Mouse (Mus musculus) gastrocnemius, adult 18-20 months (tissue): Measurements from ENCODE around the gene Dcst1. TPM values are rescaled to one million over a fixed set of nuclear protein-coding genes. Genes with fewer than 3 reads are reported as not detected.

ENCODE experiments used
- DNase-seq: peaks from one replicate; pipeline ENCODE4 v3.0.0; 2021; ENCODE audit warnings: low spot score
- total RNA-seq, 2 experiments: library from RNA; stranded (reverse); gene quantifications; 2 replicates each; pipeline ENCODE4 v1.2.3; 2021

The Dcst1 gene
- total RNA-seq, 2 experiments from 2014 or later, result not detected

DNA sequence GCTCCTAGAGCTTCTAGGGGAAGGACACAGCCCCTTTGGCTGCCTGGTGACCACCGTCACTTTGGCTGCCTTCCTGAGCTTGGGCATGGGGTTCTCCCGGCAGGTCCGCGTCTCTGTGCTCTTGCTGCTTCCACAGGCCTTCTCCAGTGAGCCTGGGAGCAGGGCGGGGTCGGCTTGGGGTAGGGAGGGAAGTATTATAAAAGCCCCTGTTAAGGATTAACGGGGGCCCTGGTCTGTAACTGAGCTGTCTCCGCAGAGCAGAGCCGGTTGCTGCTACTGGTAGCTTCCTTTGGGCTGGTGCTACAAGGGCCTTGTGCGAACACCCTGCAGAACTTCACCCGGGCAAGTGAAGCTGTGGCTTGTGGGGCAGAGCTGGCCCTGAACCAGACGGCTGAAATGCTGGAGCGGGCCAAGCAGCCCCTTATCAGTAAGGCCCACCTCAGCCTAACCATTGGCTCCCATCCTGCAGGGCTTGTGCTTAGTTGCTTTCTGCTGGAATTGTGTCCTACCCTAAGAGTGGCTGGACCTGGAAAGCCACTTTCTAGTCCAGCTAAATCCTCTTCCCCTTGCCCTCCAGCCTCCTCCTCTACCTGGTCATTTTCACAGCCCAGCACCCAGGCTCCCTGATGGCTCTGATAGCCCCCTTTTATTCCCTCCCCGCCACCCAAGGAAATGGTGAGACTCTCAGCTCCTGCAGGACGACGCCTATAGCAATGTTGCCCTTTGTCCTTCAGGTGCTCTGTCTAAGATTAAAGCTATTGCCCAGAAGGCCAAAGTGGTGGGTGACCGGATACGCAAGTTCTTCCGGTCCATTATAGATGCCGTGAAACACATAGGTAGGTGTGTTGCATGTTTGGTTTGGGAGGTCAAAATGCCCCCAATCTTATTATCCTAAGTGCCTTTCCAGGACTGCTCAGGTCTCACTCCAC lies 697 bp upstream of the Dcst1 start:
- DNase-seq, result no peak

DNA sequence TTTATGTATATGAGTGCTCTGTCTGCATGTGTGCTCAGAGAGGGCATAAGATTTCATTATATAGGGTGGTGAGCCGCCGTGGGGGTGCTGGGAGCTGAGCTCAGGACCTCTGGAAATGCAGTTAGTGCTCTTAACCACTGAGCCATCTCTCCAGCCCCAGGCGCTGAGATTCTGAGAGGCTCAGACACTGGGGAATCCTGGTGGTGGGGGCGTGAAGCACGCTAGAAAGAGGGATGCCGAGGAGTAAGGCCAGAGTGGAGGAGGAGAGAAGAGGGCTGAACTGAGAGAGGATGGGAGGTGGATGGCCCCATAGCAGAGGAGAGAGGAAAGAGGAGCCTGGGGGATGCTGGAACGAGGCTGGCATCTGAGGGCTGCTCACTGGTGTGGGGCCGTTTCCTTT lies 422 bp downstream of the Dcst1 start:
- no peak for DNase-seq

DNA sequence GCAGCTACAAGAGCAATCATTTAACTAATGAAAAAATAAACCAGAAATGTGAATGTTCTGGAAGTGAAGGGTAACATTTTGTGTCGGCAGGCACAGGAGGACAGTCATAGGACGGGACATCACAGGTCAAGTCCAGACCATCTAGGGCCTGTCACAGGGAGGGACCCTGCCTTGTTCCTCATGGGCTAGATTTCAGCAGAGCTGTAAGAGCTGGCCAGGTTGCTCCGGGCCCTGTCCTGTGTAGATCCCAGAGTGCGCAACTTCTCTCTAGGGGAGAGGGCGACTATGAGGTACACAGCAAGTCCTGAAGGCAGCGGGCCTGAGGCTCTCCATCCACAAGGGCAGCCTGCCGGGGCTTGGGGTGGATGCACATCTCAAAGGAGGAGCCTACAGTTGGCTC lies 3.4 kb downstream of the Dcst1 start, which contains the start of gene Dcst2:
Gene Dcst2, plus strand, starts transcription at position 301 of the 400 bp plus-strand sequence.
- DNase-seq, result no peak

DNA sequence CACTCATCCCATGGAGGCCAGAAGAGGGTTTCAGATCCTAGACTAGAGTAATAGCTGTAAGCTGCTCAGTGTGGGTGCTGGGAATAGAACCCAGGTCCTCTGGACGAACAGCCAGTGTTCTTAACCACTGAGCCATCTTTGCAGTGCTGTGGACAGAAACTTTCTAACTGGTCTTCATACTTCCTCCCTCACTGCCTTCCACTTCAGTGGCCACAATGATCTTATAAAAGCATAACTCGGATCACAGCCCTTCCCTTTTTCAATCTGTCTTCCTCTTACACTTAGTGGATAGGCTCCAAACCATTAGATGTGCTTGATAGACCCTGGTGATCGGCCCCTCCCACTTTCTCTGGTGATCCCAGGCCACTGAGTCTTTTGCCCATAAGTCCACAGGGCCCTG lies 4.8 kb downstream of the Dcst1 start:
- DNase-seq, result no peak

DNA sequence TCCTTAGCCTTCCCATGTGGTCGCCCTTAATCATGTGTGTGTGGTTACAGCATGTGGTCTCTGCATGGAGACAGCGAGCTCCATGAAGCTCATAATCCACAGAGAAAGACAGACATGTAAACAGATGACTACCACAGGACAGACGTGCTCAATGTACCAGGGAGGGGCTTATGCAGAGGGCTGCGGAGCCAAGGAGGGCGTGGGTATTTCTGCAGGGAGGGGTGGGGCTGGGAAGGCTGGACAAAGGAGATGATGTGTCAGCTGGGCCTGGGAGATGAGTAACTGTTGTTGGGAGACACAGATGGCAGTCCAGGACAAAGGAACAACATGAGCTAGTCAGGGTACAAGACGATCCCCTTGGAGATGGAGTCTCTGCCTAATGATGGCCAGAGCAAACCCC lies 5.4 kb downstream of the Dcst1 start:
- DNase-seq, result no peak

DNA sequence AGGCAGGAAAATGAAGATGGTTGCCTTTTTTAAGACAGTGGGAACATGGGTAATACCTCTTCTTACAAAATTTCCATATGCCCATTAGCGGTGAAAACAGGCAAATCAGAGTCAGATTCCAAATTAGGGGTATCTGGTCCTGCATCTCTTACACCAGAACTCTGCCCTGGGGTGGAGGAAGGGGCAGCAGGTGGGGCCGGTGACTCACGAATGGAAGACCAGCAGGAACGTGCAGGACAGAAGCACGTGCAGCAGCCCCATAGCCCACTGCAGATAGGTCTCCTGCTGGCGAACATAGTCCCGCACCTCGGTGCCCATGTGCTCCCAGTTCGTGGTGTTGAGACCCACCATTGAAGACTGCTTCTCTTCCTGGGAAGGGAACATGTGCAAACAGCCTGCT lies 9.0 kb downstream of the Dcst1 start:
- DNase-seq, result no peak

DNA sequence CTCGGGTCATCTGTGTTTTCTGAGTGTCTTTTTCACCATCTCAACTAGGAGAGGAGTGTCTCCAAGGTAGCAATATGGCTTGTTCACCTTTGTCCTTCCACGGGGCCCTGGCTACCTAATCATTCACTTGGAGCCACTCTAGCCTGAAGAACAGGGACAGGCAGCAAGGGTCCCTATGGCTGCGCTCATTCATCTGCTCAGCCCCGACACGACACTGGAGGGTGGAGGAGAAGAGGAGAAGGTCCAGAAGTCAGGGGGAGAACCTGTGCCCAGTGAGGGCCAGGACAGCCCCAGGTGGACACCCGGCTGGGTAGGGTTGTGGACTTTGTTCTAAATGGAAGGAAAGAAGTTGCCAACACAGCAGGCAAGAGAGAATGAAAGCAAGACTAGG lies 9.5 kb downstream of the Dcst1 start:
- no peak for DNase-seq

DNA sequence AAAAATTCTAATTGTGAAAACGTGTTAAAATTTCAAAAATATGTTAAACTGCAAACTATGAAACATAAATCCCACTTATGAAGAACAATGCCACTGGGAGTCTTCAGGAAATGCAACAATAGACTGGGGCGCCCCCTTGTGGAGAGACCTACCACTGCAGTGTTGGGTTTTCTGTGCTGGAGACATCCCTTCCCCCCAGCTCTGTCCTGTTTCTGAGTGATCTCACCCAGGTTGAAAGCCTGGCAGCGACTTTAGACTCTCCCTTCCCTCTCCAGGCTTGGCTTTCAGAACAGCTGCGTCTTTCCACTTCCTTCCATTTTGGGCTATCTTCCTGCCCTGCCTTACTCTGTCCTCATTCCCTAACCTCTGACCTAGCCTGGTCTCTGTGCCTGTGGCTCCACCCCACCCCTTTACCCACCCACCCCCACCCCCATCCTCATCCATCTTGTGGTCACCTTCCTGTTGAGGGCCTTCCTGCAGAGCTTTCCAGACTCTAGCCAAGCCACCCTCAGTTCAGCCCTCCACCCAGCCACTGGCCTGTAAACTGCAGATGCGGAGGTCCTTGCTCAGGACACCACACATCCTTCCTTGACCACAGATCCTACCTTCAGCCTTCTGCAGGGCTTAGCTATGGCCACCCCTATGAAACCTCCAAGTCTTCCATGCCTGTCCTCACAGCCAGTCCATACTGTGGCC lies 10.1 kb downstream of the Dcst1 start:
- DNase-seq, result peak; percentile 83

DNA sequence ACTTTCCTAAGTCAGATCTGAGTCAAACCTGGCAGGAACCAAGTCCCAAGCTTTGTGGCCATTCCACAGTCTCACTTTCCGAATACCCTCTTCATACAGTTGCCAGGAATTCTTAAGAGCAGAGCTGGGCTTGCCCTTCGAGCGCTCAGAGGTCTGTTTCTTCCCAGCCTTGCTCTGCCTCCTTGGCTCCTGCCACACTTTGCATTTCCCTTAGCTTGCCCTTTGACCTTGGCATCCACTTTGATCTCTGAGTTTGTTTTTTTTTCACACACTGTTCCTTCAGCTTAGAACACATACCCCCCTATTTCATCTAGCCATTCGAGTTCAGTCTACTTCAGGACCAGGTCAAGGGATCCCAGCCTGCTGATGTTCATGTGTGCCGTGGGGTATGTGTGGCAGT lies 13.8 kb downstream of the Dcst1 start:
- DNase-seq, result no peak

DNA sequence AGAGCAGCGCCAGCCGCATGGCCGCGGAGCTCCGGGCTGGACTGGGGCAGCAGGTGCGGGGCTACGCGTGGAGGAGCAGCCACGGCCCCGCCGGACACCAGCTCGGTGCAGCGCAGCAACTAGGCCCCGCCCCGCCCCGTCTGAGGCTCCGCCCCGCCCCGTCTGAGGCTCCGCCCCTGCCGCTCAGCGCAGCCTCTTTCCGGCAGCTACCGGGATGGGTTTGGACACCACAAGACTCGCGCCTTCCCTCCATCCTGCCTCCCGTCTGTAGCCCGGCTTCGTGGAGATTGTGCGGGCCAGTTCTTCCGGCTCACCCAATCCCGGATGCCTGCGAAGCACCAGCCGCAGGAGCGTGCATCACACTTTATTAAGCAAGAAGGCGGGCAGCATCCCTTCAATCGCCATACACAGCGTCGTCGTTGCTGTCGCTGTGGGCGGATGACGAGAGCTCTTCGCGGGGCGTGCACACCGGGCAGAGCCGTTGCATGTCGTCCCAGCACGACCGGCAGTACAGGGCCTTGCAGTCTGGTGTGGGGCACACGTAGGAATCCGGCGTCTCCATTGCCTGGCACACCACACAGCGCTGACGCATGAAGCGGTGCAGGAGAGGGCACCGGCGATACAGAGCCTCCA lies 15.1 kb downstream of the Dcst1 start, which contains the start of gene Adam15:
Gene Adam15, minus strand, starts transcription at position 128 of the 633 bp plus-strand sequence.
- DNase-seq, result peak; percentile 87

DNA sequence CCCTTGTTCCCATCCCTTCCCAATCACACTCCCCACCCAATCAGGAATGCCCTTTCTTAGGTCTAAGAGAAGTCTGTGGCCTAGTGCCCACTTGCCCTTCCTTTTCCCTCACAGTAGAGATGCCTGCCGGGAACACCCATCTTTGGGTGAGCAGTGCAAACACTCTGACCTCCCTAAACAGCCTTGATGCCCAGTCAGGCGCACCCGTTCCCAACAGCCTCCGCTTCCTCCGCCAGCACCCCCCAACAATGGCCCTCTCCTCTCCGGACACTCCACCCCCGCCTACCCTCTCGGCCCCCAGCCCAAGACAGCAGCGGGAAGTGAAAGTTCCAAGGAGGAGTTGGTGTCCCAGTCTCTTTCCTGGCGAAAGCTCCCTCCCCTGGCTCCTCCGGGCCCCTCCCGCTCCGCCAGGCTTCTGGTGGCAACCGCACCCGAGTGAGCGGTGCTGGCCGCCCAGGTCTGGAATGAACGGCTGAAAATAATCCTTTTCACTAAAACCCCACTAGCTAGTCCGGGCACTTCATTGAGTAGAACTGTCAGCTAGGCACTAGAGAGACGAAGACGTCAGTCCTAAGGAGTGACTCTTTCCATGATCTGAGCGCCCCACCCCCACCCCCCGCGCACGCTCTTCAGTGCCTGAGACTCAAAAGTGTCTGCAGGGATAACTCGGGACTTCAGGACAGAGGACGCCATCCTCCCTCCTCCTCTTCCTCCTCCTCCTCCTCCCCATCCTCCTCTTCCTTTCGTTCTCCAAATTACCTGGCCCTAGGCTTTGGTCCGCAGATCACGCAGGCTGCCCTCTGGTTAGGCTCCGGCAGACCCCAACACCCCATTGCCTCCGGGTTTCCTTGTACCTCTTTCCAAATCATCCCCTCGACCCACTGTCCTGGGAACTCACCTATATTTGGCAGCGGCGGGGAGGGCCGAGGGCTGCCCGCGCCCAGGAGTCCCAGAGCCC lies 15.9 kb downstream of the Dcst1 start:
- peak; percentile 60 for DNase-seq

DNA sequence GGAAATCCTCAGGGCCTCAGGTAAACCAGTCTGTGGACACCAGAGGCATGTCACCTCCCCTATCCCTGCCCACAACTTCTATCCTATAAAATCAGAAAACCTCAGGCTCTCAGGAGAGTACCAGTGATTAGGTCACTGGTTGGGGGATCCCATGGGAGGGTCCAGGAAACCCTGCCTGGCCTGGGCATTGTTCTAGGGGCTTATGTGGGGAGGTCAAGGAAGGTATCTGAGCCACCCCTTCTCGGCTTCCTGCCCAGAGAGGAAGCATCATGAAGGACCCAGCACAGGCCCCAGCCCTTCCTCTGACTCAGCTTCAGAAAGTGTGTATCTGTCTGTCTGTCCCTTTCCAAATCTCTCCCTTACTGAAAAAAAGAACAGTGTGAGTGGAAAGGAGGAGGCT lies 17.1 kb downstream of the Dcst1 start:
- no peak for DNase-seq

DNA sequence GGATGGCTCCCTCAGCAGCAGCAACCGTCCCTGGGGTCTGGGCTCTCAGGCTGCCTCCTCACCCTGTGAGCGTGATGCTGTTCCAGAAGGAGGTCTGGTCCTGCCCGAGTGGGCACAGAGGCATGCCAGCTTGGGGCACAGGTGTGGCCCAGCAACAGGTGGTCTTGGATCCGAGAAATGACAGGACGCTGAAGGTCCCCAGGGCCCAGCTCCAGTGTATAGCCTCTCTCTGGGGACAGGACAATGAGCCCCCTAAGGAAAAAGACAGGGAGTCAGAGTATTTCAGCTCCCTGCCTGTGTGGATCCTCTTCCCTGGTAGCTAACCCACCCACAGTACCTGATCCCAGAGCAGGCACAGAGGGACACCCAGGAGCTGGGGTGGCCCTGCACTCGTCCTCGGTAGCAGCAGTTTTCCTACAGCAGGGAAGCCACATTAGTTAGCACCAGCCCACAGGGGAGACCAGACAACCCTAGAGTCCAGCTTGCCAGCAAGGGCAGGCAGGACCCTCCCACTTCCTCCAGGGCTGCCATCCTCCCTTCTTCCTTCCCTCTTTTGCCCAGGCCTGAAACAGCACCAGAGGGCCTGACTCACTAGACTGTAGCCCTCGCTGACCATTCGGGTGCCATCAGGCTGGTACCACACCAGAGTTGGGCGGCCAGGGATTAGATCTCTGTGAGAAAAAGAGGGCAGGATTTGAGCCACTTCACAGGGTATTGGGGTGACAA lies 18.1 kb downstream of the Dcst1 start:
- no peak for DNase-seq

DNA sequence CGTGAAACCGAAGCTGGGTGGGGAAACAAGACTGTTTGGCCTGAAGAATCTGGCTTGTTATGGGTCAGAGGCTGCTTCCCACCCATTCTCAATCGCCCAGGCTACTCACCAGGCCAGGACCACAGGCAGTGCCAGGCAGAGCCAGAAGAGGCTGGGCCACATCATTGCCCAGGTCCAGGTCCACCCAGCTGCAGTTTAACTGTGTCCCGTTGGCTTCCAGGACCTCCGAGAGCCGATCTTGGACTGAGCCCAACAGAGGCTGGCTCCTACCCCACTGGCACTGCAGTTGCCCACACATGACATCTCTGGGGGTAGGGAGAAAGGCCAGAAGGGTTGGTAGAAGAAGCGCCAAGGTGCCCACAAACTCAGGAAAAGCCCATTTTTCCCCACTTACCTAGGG lies 21.8 kb downstream of the Dcst1 start:
- no peak for DNase-seq

DNA sequence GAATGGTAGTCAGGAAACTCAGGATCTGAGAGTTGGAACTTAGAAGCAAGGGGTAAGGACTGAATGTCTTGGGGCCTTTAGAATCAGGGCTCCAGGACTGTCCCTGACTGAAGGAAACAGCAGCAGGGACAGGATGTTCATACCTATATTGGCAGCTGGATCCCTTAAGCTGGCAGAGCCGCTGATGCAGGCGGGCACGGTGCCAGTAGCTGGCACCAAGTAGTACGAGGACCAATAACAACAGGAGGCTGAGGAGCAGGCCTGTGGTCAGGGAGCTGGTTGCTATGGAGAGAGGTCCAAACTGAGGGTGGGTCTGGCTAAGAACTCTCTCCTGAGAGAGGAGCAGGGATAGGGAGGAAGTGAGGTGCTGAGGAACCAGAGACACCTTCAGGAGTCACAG lies 23.3 kb downstream of the Dcst1 start:
- no peak for DNase-seq

DNA sequence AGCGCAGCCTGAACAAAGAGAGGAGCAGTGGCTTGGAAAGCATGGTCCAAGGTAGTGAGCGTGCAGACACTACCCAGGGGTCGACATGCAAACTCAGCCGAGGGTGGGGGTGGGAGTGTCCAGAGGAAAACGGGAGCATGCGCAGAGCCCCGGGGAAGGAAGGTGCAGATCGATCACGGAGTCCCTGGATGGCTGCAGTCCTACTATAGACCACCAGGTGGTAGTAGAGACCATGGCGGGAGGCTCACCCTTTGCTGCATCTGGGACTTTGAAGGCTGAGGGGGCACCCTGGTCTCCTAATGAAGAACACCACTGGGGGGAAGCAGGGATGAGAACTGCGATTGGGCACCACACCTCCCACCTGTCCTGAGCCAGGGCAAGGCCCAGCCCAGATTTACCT lies 24.6 kb downstream of the Dcst1 start:
- peak; percentile 76 for DNase-seq

DNA sequence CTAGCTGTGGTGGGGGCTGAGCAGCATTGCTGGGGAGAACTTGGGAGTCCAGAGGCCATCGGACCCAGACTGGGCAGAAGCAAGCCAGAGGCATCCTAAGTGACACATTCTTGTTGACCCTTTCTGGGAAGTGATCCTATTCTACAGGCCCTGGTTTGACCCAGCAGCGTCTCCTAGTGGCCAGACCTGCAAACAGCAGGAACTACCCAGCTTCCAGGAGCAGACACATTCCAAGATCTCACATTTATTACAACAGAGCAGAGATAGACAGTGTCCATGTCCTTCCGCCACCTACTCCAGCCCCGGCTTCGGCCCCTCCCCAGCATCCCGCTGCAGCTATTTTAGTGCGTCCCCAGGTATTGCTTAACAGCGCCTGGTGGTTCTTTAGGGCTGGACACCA lies 25.6 kb downstream of the Dcst1 start:
- peak; percentile 58 for DNase-seq

DNA sequence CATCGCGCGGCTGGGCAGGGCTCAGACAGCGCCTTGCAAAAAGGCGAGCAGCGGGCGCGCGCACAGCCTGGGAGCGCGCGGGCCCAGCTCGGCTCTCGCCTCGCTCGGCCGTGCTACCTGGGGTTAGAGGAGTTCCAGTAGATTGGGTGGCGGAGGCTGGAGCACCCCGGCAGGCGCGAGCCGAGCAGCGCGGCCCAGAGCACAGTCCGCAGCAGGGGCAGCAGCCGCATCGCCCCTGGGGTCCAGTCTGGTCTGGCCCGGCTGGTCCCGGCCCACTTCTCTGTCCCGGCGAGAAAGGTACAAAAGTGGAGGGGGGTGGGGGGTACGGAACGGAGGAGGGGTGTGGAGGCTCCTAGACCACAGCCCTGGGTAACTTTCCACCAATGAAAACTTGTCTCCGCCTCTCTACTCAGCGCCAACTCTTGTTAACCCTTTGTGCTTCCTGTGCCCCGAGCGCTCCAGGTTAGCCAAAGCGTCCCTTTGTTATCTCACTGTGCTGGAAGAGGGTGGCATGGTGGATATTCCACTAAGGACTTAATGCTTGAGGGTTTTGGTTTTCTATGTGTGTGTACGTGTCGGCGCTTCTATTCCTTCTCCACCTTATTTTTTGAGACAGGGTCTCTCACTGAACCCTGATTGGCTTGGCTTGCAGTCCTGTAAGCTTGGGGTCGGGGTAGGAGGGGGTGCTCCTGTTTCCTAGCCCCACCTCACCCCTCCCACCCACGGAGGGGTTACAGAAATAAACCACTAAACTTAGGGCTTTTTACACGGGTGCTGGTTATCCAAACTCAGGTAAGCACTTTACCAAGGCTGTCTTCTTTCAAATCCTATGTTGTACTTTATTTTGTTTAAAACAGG lies 27.1 kb downstream of the Dcst1 start, which contains the start of gene Efna4:
Gene Efna4, minus strand, starts transcription at position 308 of the 858 bp plus-strand sequence.
- DNase-seq, result no peak

DNA sequence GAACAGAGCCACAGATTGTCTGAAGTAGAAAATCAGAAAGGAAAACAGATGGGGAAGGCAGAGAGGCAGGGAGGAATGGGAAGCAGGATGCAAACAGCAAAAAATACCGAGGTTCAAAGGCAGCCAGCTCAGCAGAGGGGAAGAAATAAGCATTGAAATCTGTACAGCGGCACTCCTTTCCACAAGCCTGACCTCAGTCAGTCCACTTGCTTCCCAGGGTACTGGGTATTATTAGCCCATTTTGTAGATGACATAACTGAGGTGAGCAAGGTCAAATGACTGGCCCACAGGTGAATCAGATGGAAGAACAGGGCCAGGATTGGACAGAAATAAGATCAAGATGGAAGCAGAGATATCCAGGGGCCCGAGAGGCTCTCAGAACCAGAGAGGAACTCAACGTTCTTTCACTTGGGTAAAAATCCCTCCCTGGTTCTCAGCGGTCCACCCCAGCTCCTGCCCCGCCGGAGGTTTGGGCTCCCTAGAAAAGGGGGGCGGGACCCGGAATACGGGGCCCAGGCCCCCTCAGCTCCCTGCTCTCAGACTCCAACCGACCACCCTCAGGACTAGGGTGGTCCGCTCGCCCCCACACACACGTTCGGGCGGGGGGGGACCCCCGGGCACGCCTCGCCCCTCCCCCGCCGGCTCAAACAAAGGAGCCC lies 27.9 kb downstream of the Dcst1 start:
- DNase-seq, result no peak
